In genomic region chr6:125285890-125286289, GRCm38 (mm10) we compare ENCODE assay signal across 31 mouse cellular contexts. TPM values are rescaled to one million over a fixed set of nuclear protein-coding genes. Genes with fewer than 3 reads are reported as not detected.
DNase-seq lines count a peak whose midpoint lies in the region; ATAC-seq and TF ChIP-seq lines count a peak whose summit lies in the region.
"Had no signal": no experiment of that assay in that cellular context is flagged by ENCODE, and none has a peak within 500 bp of the region (broad histone marks: within the 10 kb centered on the region; RNA-seq: fewer than 3 reads in every experiment).

Gene Tuba3a, minus strand, starts transcription at chr6:125286042.

- H3K27ac ChIP-seq in embryonic facial prominence, embryonic 12.5 days, result no peak within 1 kb of the TSS
- no peak within 1 kb of the TSS; the same call in 1 of the 2 replicates for H3K27ac ChIP-seq in embryonic facial prominence, embryonic 10.5 days (replicated peaks)
- no peak within 1 kb of the TSS for H3K27ac ChIP-seq in midbrain, embryonic 13.5 days
- H3K27ac ChIP-seq in midbrain, embryonic 15.5 days, result no peak within 1 kb of the TSS
- no peak within 1 kb of the TSS for H3K27ac ChIP-seq in ES-E14 (ENCODE audit: insufficient read depth, low read depth, low read length, poor library complexity, severe bottlenecking)
- peak within 1 kb of the TSS; percentile 8; the same call in 1 of the 2 replicates for H3K27ac ChIP-seq in limb, embryonic 12.5 days
- H3K27ac ChIP-seq: embryonic facial prominence, embryonic 13.5 days; forebrain, embryonic 13.5 days; hindbrain, postnatal 0 days; liver, embryonic 13.5 days; midbrain, embryonic 12.5 days had no signal

- ATAC-seq in embryonic facial prominence, embryonic 12.5 days (ENCODE audit: insufficient number of reproducible peaks, insufficient read depth, low FRiP score, low TSS enrichment), result 0 out of 2 replicates have a peak, but pooled peaks have one; percentile 15
- peak; percentile 45; the same call in 1 of the 2 replicates for ATAC-seq in midbrain, embryonic 13.5 days
- no peak for ATAC-seq in midbrain, embryonic 15.5 days (replicated peaks)
- no peak for ATAC-seq in limb, embryonic 12.5 days (ENCODE audit: insufficient number of reproducible peaks, insufficient read depth, low FRiP score, low TSS enrichment, low read depth)
- no peak for ATAC-seq in monocyte, adult 5-6 weeks (replicated peaks; ENCODE audit: insufficient number of reproducible peaks, low FRiP score, low TSS enrichment, poor library complexity, severe bottlenecking)
- ATAC-seq: activated CD4-positive, CD25-positive, alpha-beta regulatory T cell, adult 4 months; forebrain, embryonic 13.5 days; hindbrain, postnatal 0 days; Patski had no signal

- H3K9ac ChIP-seq in embryonic facial prominence, embryonic 12.5 days, result no peak within 1 kb of the TSS
- H3K9ac ChIP-seq in midbrain, embryonic 13.5 days (replicated peaks), result no peak within 1 kb of the TSS
- no peak within 1 kb of the TSS for H3K9ac ChIP-seq in midbrain, embryonic 15.5 days
- peak within 1 kb of the TSS; percentile 27; the same call in 1 of the 2 replicates for H3K9ac ChIP-seq in ES-E14 (ENCODE audit: insufficient read depth, low read depth, low read length, poor library complexity, severe bottlenecking)
- H3K9ac ChIP-seq in limb, embryonic 12.5 days (replicated peaks), result no peak within 1 kb of the TSS
- H3K9ac ChIP-seq: embryonic facial prominence, embryonic 13.5 days; forebrain, embryonic 13.5 days; kidney, embryonic 15.5 days; liver, embryonic 13.5 days; midbrain, embryonic 12.5 days had no signal

- H3K36me3 ChIP-seq in embryonic facial prominence, embryonic 12.5 days, result no peaks in the 10 kb centered on the region
- no peaks in the 10 kb centered on the region for H3K36me3 ChIP-seq in embryonic facial prominence, embryonic 10.5 days (replicated peaks)
- H3K36me3 ChIP-seq in midbrain, embryonic 13.5 days, result no peaks in the 10 kb centered on the region
- H3K36me3 ChIP-seq in midbrain, embryonic 15.5 days (replicated peaks), result no peaks in the 10 kb centered on the region
- H3K36me3 ChIP-seq in ES-E14 (ENCODE audit: control insufficient read depth, insufficient read depth, low read length, poor library complexity, severe bottlenecking), result peaks cover 4% of the 10 kb centered on the region; the same call in 1 of the 2 replicates
- H3K36me3 ChIP-seq in limb, embryonic 12.5 days, result no peaks in the 10 kb centered on the region
- H3K36me3 ChIP-seq: embryonic facial prominence, embryonic 13.5 days; kidney, embryonic 15.5 days; liver, embryonic 13.5 days; midbrain, embryonic 12.5 days had no signal

- H3K27me3 ChIP-seq in embryonic facial prominence, embryonic 12.5 days, result no peaks in the 10 kb centered on the region
- H3K27me3 ChIP-seq in embryonic facial prominence, embryonic 10.5 days (replicated peaks; ENCODE audit: low read depth, poor library complexity, severe bottlenecking), result no peaks in the 10 kb centered on the region
- no peaks in the 10 kb centered on the region for H3K27me3 ChIP-seq in midbrain, embryonic 13.5 days
- H3K27me3 ChIP-seq in midbrain, embryonic 15.5 days (replicated peaks), result no peaks in the 10 kb centered on the region
- no peaks in the 10 kb centered on the region for H3K27me3 ChIP-seq in limb, embryonic 12.5 days
- H3K27me3 ChIP-seq: embryonic facial prominence, embryonic 13.5 days; forebrain, embryonic 13.5 days; kidney, embryonic 15.5 days; liver, embryonic 13.5 days; midbrain, embryonic 12.5 days; Patski had no signal

- 95% methylated on average over 22 of the region's 22 CpGs for WGBS in embryonic facial prominence, embryonic 12.5 days
- WGBS in embryonic facial prominence, embryonic 10.5 days, result 95% methylated on average over 22 of the region's 22 CpGs
- 97% methylated on average over 22 of the region's 22 CpGs for WGBS in midbrain, embryonic 13.5 days
- WGBS in midbrain, embryonic 15.5 days, result 96% methylated on average over 22 of the region's 22 CpGs
- 96% methylated on average over 22 of the region's 22 CpGs for WGBS in limb, embryonic 12.5 days

- no peaks in the 10 kb centered on the region for H3K4me1 ChIP-seq in embryonic facial prominence, embryonic 12.5 days
- H3K4me1 ChIP-seq in embryonic facial prominence, embryonic 10.5 days, result peaks cover 4% of the 10 kb centered on the region; the same call in 1 of the 2 replicates
- no peaks in the 10 kb centered on the region for H3K4me1 ChIP-seq in midbrain, embryonic 13.5 days (replicated peaks)
- H3K4me1 ChIP-seq in midbrain, embryonic 15.5 days, result no peaks in the 10 kb centered on the region
- no peaks in the 10 kb centered on the region for H3K4me1 ChIP-seq in ES-E14 (ENCODE audit: control insufficient read depth in 2 of 2, insufficient read depth in 2 of 2, low read length in 2 of 2, poor library complexity in 1 of 2)
- H3K4me1 ChIP-seq in limb, embryonic 12.5 days (replicated peaks), result peaks cover 16% of the 10 kb centered on the region; the same call in 1 of the 2 replicates
- H3K4me1 ChIP-seq: forebrain, embryonic 13.5 days; liver, embryonic 13.5 days; midbrain, embryonic 12.5 days had no signal

- no peaks in the 10 kb centered on the region for H3K9me3 ChIP-seq in embryonic facial prominence, embryonic 12.5 days
- peaks cover 5% of the 10 kb centered on the region; the same call in 1 of the 2 replicates for H3K9me3 ChIP-seq in embryonic facial prominence, embryonic 10.5 days
- no peaks in the 10 kb centered on the region for H3K9me3 ChIP-seq in midbrain, embryonic 13.5 days
- H3K9me3 ChIP-seq in midbrain, embryonic 15.5 days, result no peaks in the 10 kb centered on the region
- H3K9me3 ChIP-seq in ES-E14 (ENCODE audit: control insufficient read depth, insufficient read depth, low read depth, low read length), result no peaks in the 10 kb centered on the region
- no peaks in the 10 kb centered on the region for H3K9me3 ChIP-seq in limb, embryonic 12.5 days
- H3K9me3 ChIP-seq: embryonic facial prominence, embryonic 13.5 days; forebrain, embryonic 13.5 days; kidney, embryonic 15.5 days; liver, embryonic 13.5 days had no signal

- no peak for DNase-seq in embryonic facial prominence, embryonic 10.5 days (ENCODE audit: low spot score)
- DNase-seq in ES-E14 (ENCODE audit: low read depth, low spot score), result no peak
- DNase-seq: adrenal gland, adult 8-10 months; cerebellum, adult 18-20 months; cerebellum, postnatal 14 days; gastrocnemius, postnatal 14 days; heart, adult 11 months; heart, postnatal 14 days; kidney, adult 11 months; liver, embryonic 13.5 days; lung, adult 2 months; lung, postnatal 14 days; thymus, postnatal 25 days had no signal

- H3K4me3 ChIP-seq in embryonic facial prominence, embryonic 12.5 days, result no peak within 1 kb of the TSS
- H3K4me3 ChIP-seq in embryonic facial prominence, embryonic 10.5 days, result no peak within 1 kb of the TSS
- H3K4me3 ChIP-seq in midbrain, embryonic 13.5 days (replicated peaks), result no peak within 1 kb of the TSS
- H3K4me3 ChIP-seq in midbrain, embryonic 15.5 days, result no peak within 1 kb of the TSS
- peak within 1 kb of the TSS; percentile 40 to 54 for H3K4me3 ChIP-seq in ES-E14 (ENCODE audit: insufficient read depth in 1 of 2, low read depth in 1 of 2, low read length in 2 of 2, poor library complexity in 1 of 2, severe bottlenecking in 1 of 2)
- no peak within 1 kb of the TSS for H3K4me3 ChIP-seq in limb, embryonic 12.5 days (replicated peaks)
- H3K4me3 ChIP-seq: embryonic facial prominence, embryonic 13.5 days; forebrain, embryonic 13.5 days; kidney, embryonic 15.5 days; liver, embryonic 13.5 days; midbrain, embryonic 12.5 days had no signal

- no peak within 1 kb of the TSS for H3K4me2 ChIP-seq in embryonic facial prominence, embryonic 12.5 days (replicated peaks)
- no peak within 1 kb of the TSS for H3K4me2 ChIP-seq in midbrain, embryonic 13.5 days (replicated peaks)
- H3K4me2 ChIP-seq in midbrain, embryonic 15.5 days, result no peak within 1 kb of the TSS
- no peak within 1 kb of the TSS for H3K4me2 ChIP-seq in limb, embryonic 12.5 days
- H3K4me2 ChIP-seq: embryonic facial prominence, embryonic 13.5 days; forebrain, embryonic 13.5 days; heart, embryonic 11.5 days; kidney, embryonic 15.5 days; liver, embryonic 13.5 days; midbrain, embryonic 12.5 days had no signal

- in situ Hi-C loops in ES-E14 (cut with MboI; ENCODE audit: low sequenced_read_pairs in 2 of 2, unreplicated experiment in 2 of 2), result no loop called here

TF ChIP-seq in ES-E14, 5 proteins besides CTCF, POLR2A, EP300 and RAD21:
- peak; percentile 49; the same call in 1 of the 2 replicates for TF ChIP-seq MAFK (IDR thresholded peaks at IDR 0.05; ENCODE audit: insufficient read depth, low read depth, low read length)
- peak; percentile 84 for TF ChIP-seq CHD2 (IDR thresholded peaks at IDR 0.05; ENCODE audit: low read depth, low read length)
- no peak for TF ChIP-seq ZNF384 (IDR thresholded peaks at IDR 0.05; ENCODE audit: low read depth, low read length)
- TF ChIP-seq ZC3H11A (IDR thresholded peaks at IDR 0.05; ENCODE audit: borderline replicate concordance, low read depth, low read length), result no peak
- no peak for TF ChIP-seq HCFC1 (IDR thresholded peaks at IDR 0.05; ENCODE audit: borderline replicate concordance, insufficient read depth, low read length)

RNA-seq across cellular contexts. Expression of gene Tuba3a, which starts in this region (rescaled TPM):
- 0.20 and 0.29 TPM in 2 replicates for polyA plus RNA-seq in embryonic facial prominence, embryonic 12.5 days (2016; fragmentation: Nextera tagmentation; extraction: Ambion mirVana)
- 0.16 and 0.19 TPM in 2 replicates for polyA plus RNA-seq in embryonic facial prominence, embryonic 10.5 days (2016; fragmentation: Nextera tagmentation; extraction: Ambion mirVana)
- 0.11 TPM in 1 of 2 replicates, not detected in the other for polyA plus RNA-seq in midbrain, embryonic 13.5 days (2015; fragmentation: Nextera tagmentation; extraction: Ambion mirVana)
- not detected in 2 replicates for polyA plus RNA-seq in midbrain, embryonic 15.5 days (2015; fragmentation: Nextera tagmentation; extraction: Ambion mirVana)
- total RNA-seq in ES-E14 (2012; rRNA removed), result 53.3 and 84.8 TPM in 2 replicates
- 0.56 and 0.60 TPM in 2 replicates for polyA plus RNA-seq in limb, embryonic 12.5 days (2016; fragmentation: Nextera tagmentation; extraction: Ambion mirVana)
- total RNA-seq in monocyte, adult 5-6 weeks (2017), result 0.78 TPM in 1 of 3 replicates, not detected in the others
- total RNA-seq: adrenal gland, adult 8-10 months; gastrocnemius, postnatal 14 days; heart, postnatal 14 days; hindbrain, postnatal 0 days; layer of hippocampus, postnatal 25 days; left cerebral cortex, postnatal 10 days; megakaryocyte progenitor cell, adult 5-6 weeks had no signal
- polyA plus RNA-seq: forebrain, embryonic 13.5 days; hindbrain, embryonic 11.5 days; hindbrain, postnatal 0 days; liver, embryonic 13.5 days; midbrain, embryonic 12.5 days; Patski; small intestine, adult 2 months had no signal

Comparison
In these comparisons a context has a peak if more than half of its experiments do, and no peak if none do; other contexts are left out.
1. RNA of gene Tuba3a (total RNA-seq): 53.3 to 84.8 TPM in ES-E14; 0.78 TPM in monocyte, adult 5-6 weeks; every median in the first group is over 10 times any median in the second.
2. Peak in ATAC-seq in embryonic facial prominence, embryonic 12.5 days; RNA of the gene not detected or under 1 TPM.
3. Peak in ATAC-seq in midbrain, embryonic 13.5 days; RNA of the gene not detected or under 1 TPM.
4. H3K4me3 ChIP-seq: peak in ES-E14 (2 of 2); none in embryonic facial prominence, embryonic 12.5 days (single experiment), embryonic facial prominence, embryonic 10.5 days (single experiment), midbrain, embryonic 13.5 days (single experiment), midbrain, embryonic 15.5 days (single experiment) and limb, embryonic 12.5 days (single experiment).